Mouse (Mus musculus): ENCODE measurements at regions not wholly inside any gene's neighbourhood (a gene's known extent, or its start where the extent isn't known, plus 50 kb on each side); places are given as distances from the start of the nearest gene placed in this dataset.

- Histone ChIP-seq H3K36me3 (ENCODE audit: control insufficient read depth, insufficient read depth) (no peaks in the 10 kb centered on the region), H3K4me3 (ENCODE audit: insufficient read depth, poor library complexity, severe bottlenecking) (no peak overlapping the region), H3K79me2 (ENCODE audit: control insufficient read depth, insufficient read depth) (no peaks in the 10 kb centered on the region), H3ac (ENCODE audit: control insufficient read depth, insufficient read length, low read depth) (no peak overlapping the region), H3K79me3 (ENCODE audit: low read depth) (no peaks in the 10 kb centered on the region), H3K27me3 (ENCODE audit: control insufficient read depth, insufficient read depth, insufficient read length) (no peaks in the 10 kb centered on the region)
- no peak for TF ChIP-seq FOSL1 (IDR thresholded peaks at IDR 0.05; ENCODE audit: insufficient read depth, low read length, poor library complexity, severe bottlenecking)
- no peak for TF ChIP-seq MYOG (IDR thresholded peaks at IDR 0.05; ENCODE audit: control insufficient read depth, extremely low read depth, insufficient read length)
- no peak for TF ChIP-seq USF1 (IDR thresholded peaks at IDR 0.05; ENCODE audit: low read depth)
- no peak for TF ChIP-seq CTCF (IDR thresholded peaks at IDR 0.05; ENCODE audit: control insufficient read depth, insufficient read depth, insufficient read length)
- TF ChIP-seq MAX (IDR thresholded peaks at IDR 0.05) = no peak
- TF ChIP-seq MYOD1 (IDR thresholded peaks at IDR 0.05; ENCODE audit: control insufficient read depth, insufficient read length, low read depth) = no peak
- TF ChIP-seq CEBPB (IDR thresholded peaks at IDR 0.05; ENCODE audit: low read depth) = no peak
Observed at GRCm38 (mm10) chr1:169051085-169051862, 480.0 kb downstream of the Nuf2 start.

- TF ChIP-seq MYOD1 (IDR thresholded peaks at IDR 0.05; ENCODE audit: control insufficient read depth, insufficient read length, low read depth) (no peak), USF1 (IDR thresholded peaks at IDR 0.05; ENCODE audit: low read depth) (no peak), MYOG (IDR thresholded peaks at IDR 0.05; ENCODE audit: control insufficient read depth, extremely low read depth, insufficient read length) (no peak), CTCF (IDR thresholded peaks at IDR 0.05; ENCODE audit: control insufficient read depth, insufficient read depth, insufficient read length) (no peak), MAX (IDR thresholded peaks at IDR 0.05) (no peak), FOSL1 (IDR thresholded peaks at IDR 0.05; ENCODE audit: insufficient read depth, low read length, poor library complexity, severe bottlenecking) (no peak), CEBPB (IDR thresholded peaks at IDR 0.05; ENCODE audit: low read depth) (no peak)
- Histone ChIP-seq H3K79me2 (ENCODE audit: control insufficient read depth, insufficient read depth) (no peaks in the 10 kb centered on the region), H3K4me3 (ENCODE audit: insufficient read depth, poor library complexity, severe bottlenecking) (no peak overlapping the region), H3K79me3 (ENCODE audit: low read depth) (no peaks in the 10 kb centered on the region), H3K27me3 (ENCODE audit: control insufficient read depth, insufficient read depth, insufficient read length) (no peaks in the 10 kb centered on the region), H3ac (ENCODE audit: control insufficient read depth, insufficient read length, low read depth) (no peak overlapping the region), H3K36me3 (ENCODE audit: control insufficient read depth, insufficient read depth) (no peaks in the 10 kb centered on the region)
Observed at GRCm38 (mm10) chr1:169049846-169050245, 481.4 kb downstream of the Nuf2 start.

GRCm38 (mm10) chr1:169046791-169047525, 484.3 kb downstream of the Nuf2 start:
- TF ChIP-seq MAX (IDR thresholded peaks at IDR 0.05) = no peak
- no peak for TF ChIP-seq CEBPB (IDR thresholded peaks at IDR 0.05; ENCODE audit: low read depth)
- TF ChIP-seq CTCF (IDR thresholded peaks at IDR 0.05; ENCODE audit: control insufficient read depth, insufficient read depth, insufficient read length) = no peak
- no peak for TF ChIP-seq MYOD1 (IDR thresholded peaks at IDR 0.05; ENCODE audit: control insufficient read depth, insufficient read length, low read depth)
- TF ChIP-seq MYOG (IDR thresholded peaks at IDR 0.05; ENCODE audit: control insufficient read depth, extremely low read depth, insufficient read length) = no peak
- H3K79me3 ChIP-seq (ENCODE audit: low read depth) = no peaks in the 10 kb centered on the region
- H3K4me3 ChIP-seq (ENCODE audit: insufficient read depth, poor library complexity, severe bottlenecking) = no peak overlapping the region
- no peaks in the 10 kb centered on the region for H3K36me3 ChIP-seq (ENCODE audit: control insufficient read depth, insufficient read depth)
- H3K79me2 ChIP-seq (ENCODE audit: control insufficient read depth, insufficient read depth) = no peaks in the 10 kb centered on the region
- H3ac ChIP-seq (ENCODE audit: control insufficient read depth, insufficient read length, low read depth) = no peak overlapping the region
- H3K27me3 ChIP-seq (ENCODE audit: control insufficient read depth, insufficient read depth, insufficient read length) = no peaks in the 10 kb centered on the region

- H3K79me2 ChIP-seq (ENCODE audit: control insufficient read depth, insufficient read depth) = no peaks in the 10 kb centered on the region
- no peaks in the 10 kb centered on the region for H3K36me3 ChIP-seq (ENCODE audit: control insufficient read depth, insufficient read depth)
- H3ac ChIP-seq (ENCODE audit: control insufficient read depth, insufficient read length, low read depth) = no peak overlapping the region
- H3K79me3 ChIP-seq (ENCODE audit: low read depth) = no peaks in the 10 kb centered on the region
- TF ChIP-seq MAX (IDR thresholded peaks at IDR 0.05) (no peak), USF1 (IDR thresholded peaks at IDR 0.05; ENCODE audit: low read depth) (peak; percentile 73)
- no peaks in the 10 kb centered on the region for H3K27me3 ChIP-seq (ENCODE audit: control insufficient read depth, insufficient read depth, insufficient read length)
- no peak overlapping the region for H3K4me3 ChIP-seq (ENCODE audit: insufficient read depth, poor library complexity, severe bottlenecking)
Observed at GRCm38 (mm10) chr1:169033517-169033916, 497.7 kb downstream of the Nuf2 start.

GRCm38 (mm10) chr1:169031849-169032542, 499.3 kb downstream of the Nuf2 start:
- Histone ChIP-seq H3K79me3 (ENCODE audit: low read depth) (no peaks in the 10 kb centered on the region), H3K27me3 (ENCODE audit: control insufficient read depth, insufficient read depth, insufficient read length) (no peaks in the 10 kb centered on the region), H3K79me2 (ENCODE audit: control insufficient read depth, insufficient read depth) (no peaks in the 10 kb centered on the region), H3K36me3 (ENCODE audit: control insufficient read depth, insufficient read depth) (no peaks in the 10 kb centered on the region), H3ac (ENCODE audit: control insufficient read depth, insufficient read length, low read depth) (no peak overlapping the region), H3K4me3 (ENCODE audit: insufficient read depth, poor library complexity, severe bottlenecking) (no peak overlapping the region)
- TF ChIP-seq CTCF (IDR thresholded peaks at IDR 0.05; ENCODE audit: control insufficient read depth, insufficient read depth, insufficient read length) = no peak
- no peak for TF ChIP-seq MYOD1 (IDR thresholded peaks at IDR 0.05; ENCODE audit: control insufficient read depth, insufficient read length, low read depth)
- TF ChIP-seq USF1 (IDR thresholded peaks at IDR 0.05; ENCODE audit: low read depth) = no peak
